Mouse (Mus musculus) cerebellum, postnatal 10 days (tissue): ENCODE measurements around the gene Actn2.

ENCODE experiments used
- DNase-seq, 2 experiments: peaks; one replicate each; pipeline ENCODE4 v3.0.0; 2021; ENCODE audit warnings: mixed read lengths in 2 of 2

Gene Actn2

DNA sequence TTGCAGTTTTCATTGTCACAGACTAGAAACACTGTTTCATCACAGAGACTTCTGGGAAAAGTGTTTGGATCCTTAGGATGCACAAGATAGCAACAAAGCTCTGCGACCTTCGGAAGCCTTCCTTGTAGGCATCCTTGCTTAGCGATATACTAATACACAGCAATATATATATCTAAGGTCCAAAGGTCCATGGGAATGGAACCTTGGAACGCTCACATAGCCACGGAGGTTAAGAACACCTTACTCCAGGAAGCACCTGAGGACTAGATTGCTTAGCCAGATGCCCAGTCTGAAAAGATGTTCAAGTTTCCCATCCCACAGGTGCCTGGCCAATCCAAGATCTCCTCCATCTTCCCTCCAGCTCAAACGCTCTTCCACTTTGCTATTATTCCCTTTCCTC, 26.4 kb downstream of the Actn2 start:
- DNase-seq: no peak

DNA sequence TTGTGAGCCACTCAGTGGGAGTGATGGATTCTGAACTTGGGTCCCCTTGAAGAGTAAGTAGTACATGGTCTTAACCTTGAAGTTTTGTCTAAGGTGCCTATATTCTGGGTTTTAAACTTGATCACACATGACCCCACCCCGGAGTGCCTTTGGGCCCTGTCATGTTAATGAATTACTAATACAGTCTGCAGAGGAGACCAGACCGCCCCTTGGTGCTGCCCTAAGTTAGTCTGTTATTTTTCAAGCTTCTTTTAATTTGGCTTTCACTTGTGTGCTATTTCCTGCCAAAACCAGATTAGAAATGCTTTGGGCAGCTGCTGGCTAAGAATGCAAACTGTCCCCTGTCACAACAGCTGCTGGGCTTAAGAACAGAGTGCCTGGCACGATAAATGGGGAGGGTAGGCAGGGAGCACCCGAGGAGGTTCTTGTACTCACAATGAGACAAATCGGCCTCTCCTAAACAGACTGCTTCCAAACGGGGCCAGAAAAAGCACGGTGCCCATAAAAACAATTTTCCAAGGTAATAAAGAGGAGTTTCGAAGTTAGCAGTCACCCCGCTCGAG, 28.5 kb downstream of the Actn2 start:
- peak; percentile 9 for DNase-seq

DNA sequence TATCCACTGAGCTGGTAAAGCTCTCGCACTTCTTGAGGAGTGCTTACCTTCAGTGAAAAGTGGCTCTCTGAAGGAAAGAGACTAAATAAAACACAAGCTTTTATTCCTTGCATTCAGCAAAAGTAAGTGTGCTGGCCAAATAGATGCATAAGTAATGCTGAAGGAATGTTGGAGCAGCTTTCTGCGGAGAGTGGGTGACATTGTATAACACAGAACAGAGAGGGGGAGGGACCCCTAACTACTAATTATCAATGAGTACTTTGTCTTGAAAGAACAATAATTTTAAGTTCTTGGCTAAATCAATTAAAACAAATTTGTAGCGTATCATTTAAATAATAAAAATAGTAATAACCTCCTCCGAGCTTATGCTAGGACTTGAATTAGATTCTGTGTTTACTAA, 29.2 kb downstream of the Actn2 start:
- DNase-seq: no peak

DNA sequence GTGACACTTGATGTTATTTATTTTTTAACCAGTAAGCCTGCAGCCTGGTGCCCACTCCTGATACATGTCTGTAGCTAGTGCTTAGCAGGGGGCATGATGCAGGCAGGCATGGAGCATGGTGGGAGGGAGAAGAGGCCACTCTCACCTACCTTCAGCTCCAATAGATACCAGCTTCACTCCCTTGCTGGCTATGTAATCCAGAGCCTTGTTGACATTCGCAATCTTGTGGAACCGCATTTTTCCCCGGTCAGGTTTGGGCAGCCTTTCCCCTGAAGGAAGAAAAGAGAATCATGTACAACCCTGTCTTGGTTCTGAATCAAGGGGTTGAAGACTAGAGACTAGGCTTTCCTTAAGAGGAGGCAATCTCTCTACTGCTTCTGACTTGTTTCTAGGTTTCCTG, 31.1 kb downstream of the Actn2 start:
- no peak for DNase-seq

DNA sequence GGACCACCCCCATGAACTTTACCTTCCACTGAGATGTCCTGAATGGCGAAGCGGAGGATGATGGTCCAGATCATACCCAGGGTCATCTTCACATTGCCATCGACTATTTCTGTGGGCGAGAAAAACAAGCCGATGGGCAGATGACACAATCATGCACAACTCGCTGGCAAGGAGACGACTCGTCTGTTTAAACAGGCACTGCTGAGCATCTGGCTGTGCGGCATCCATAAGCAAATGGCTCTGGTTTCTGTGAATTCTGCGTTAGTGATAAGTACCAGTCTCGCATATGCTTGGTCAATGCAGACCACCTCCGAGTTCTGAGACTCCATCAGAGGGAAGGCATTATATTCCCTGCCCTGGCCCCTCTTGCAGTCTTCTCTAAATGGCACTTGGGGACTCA, 31.7 kb downstream of the Actn2 start:
- DNase-seq: no peak

DNA sequence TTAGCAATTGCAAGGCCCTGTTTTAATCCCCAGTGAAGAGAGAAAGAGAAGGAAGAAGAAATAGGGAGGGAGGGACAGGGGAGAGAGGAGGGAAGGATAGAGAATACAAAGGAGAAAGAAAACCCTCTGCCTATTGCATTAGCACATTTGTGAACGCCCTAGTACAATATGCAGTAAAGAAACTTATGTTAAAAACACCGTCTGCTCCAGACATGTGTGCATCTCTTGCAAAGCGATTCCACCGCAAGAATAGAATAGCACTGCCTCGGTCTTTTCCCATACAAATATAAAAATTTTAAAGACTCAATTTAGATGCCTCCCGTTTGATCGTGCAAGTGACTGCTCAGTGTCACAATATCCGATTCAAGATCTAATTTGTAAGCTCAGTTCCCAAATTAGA, 32.1 kb downstream of the Actn2 start:
- DNase-seq: no peak

DNA sequence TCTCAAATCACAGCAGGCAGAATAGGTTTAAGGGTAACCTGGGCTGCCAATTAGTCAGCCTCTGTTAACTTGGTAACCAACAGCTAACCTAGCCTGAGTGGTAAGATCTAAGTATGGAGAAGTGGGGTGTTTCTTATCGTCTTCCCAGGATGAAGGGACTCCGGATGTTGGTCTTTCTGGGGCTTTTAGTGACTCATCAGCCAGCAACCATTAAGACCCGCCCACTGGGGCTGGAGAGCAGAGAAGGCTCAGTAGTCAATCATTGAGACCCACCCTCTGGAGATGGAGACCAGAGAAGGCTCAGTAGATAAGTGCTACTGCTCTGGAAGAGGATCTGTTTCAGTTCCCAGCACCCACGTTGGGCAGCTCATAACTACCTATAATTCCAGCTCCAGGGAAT, 33.3 kb downstream of the Actn2 start:
- no peak for DNase-seq

DNA sequence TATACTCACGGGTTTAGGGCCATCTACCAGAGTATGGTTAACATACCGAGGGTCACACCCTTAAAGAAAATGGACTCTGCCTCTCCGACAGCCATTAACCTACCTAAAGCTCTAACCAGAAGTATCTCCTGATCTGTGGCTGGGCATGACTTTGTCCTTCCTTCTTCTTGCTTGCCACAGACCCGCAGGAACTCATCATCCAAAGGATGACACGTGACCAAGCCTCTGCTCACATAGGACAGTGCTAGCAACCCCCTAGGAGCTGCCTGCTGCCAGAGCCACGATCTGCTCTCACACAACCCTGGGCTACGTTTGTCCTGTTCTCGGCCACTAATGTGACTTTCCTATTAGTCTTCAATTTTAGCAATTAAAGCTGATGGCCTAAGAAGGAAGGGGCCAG, 35.0 kb downstream of the Actn2 start:
- no peak for DNase-seq

DNA sequence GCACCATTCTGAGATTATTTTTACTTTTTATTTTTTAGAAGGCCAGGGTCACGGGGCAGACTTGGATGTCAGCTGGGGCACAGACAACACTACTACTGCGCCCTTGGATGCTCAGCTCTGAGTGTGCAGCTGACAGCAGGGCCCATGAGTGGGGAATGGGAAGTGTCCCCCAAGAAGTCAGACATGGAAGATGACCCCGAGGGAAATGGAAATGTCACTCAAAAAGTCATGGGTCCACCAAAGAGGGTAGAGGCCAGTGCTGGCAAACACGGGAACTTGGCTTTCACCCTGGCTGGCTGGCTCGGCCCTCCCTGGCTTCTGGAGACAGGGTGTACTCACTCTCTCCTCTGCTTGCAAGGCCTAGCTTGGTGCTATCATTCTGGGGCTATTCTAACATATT, 35.6 kb downstream of the Actn2 start:
- no peak for DNase-seq

DNA sequence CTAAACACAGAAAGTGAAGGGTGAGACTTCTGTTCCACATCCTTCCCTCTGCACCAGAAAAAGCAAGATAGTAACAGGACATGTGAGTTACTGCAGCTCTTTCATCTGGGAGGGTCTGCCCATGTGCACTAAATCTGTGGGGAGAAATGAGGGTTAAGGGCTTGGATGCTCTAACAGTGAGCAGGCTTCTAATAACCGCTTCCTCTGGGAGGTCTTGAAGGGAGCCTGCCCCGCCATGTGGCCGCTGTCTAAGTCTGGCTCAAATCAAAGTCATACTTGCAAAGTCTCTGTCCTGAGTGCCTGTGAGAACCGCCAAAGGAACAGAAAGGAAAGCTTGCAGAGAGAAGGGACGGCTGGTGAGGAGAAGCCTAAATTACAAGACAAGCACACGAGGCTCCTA, 42.8 kb downstream of the Actn2 start:
- no peak for DNase-seq

DNA sequence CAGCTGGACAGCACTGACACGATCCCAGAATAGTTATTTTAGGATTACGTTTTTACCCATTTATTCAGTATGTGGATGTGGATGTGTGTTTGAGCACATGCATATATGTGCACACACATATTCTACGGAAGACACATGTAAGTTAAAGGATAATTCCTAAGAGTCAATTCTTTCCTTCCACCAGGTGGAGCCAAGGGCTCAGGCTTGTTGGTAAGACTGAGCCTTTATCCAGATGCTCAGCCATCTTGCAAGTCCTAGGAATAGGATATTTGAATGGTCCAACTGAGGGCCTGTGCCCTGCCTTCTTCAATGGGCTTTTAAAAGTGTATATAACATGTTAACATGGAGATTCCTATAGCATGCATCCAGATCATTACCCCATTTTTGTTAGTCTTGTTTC, 43.9 kb downstream of the Actn2 start:
- DNase-seq: peak; percentile 34 to 50

DNA sequence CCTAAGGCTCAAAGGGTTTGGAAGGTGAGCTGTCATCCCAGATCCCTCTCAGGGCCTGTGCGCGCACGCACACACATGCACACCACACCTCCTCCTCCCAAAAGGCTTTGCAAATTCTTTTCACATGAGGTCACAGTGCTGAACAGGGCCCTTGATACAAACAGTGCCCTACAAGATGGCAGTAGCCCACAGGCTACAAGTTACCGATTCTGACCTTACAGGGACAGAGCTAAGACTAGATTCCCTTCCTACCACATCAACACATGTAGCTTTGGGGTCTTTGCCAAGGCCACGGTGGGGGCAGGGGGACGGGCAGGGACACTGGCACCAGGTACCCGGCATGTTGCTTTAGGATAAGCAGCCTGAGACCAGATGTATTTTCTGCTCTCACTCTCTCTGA, 46.8 kb downstream of the Actn2 start:
- peak; percentile 7 to 10 for DNase-seq

DNA sequence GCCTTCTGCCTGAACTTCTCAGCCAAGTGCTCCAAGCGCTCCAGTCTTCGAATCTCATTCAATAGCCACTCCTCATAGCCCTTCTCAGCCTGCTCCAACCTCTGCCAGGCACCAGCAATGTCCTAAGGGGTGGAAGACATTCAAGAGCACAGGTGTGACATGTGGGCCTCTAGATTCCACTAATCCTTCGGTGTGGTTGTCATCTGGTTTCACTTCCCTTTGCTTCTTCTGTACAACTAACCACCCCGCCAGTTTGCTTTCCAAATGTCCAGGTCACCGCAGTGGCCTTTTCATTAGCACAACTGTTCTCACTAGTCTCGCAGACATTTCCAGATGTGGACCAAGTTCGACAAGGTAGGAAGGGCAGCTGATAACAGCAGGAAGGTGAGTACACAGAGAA, 49.9 kb downstream of the Actn2 start:
- no peak for DNase-seq

DNA sequence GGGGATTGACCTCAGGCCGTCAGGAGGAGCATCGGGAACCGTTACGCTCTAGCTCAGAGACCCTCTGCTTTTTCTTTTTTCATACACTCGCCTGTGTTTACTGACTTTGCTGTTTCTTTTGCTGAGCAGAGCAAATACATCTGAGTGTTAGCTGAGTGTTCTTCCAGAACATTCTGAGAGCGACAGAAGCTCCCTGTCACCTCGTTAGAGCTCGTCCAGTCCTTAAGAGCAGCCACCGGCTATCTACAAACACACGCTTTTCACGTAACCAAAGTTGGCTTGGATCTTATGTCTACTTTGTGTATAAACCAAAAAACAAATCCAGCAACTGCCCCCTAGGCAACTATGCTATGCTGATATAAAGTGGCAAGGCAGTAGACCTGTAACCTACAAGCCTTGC, 56.0 kb downstream of the Actn2 start:
- no peak for DNase-seq

DNA sequence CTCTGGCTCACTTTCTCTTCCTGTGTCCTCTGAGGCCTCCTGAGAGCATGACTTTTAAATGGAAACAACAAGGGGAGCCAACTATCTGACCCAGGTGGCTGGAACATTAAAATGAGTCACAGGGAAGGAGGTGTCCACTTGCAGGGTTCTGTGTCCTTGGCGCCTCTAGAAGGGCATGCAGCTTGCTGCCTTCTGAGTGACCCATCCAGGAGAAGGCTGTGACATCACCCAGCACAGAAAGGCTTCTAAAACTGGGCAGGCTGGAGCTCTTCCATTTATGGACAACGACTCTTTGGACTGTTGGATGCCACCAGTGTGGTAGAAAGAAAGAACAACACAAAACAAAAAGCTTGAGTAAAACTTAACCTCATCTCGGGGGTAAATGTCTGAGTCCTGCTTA, 56.7 kb downstream of the Actn2 start:
- no peak for DNase-seq

DNA sequence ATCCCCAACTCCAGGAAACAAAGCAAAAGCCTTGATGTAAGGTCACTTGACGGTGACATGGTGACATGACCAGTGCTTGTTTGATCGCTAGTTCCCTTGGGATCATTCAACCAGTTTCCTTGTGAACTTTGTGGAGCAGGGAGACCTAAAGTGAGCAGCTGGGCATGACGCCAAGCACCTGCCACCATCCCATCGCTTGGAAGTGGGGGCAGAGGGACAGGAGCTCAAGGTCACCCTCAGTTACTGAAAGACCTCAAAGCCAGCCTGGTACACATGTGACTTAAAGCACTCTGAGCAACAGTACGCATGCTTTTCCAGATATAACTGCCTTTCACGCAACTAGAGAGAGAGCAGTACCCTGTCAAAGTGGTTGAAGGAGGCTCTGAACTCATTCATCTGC, 65.8 kb downstream of the Actn2 start:
- no peak for DNase-seq

DNA sequence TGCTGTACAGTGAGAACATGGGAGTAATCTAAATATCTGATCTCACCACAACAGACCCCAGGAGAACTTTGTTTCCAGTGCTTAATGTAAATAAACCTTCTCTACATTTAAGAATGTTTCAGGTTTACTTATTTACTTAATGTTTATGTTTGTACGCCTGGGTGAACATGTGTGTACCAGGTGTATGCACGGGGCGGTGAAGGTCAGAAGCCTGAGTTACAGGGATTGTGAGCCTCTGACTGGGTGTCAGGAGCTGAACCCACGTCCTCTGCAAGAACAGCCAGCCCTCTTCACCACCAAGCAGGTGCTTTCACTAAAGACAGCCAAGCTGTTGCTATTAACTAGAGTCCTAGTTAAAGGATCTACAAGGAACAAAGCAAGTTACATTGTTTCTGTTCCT, 66.3 kb downstream of the Actn2 start:
- no peak for DNase-seq

DNA sequence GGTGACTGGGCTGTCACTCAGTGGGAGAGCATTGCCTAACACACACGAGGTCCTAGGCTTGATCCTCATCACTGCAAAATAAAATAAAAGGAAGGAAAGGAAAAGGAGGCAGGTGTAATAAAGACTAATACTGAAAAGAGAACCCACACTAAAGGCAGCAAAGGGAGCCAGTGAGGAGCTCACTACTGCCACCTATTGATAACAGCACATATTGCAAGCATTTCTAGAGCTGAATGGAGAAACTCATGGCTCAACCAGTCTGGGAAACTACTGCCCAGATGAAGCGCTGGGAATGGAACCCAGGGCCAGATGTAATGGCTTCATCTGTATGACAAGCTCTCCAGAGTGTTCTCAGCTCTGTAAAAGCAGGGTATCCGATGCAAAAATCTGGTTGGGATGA, 67.6 kb downstream of the Actn2 start:
- DNase-seq: peak; percentile 48 to 69

DNA sequence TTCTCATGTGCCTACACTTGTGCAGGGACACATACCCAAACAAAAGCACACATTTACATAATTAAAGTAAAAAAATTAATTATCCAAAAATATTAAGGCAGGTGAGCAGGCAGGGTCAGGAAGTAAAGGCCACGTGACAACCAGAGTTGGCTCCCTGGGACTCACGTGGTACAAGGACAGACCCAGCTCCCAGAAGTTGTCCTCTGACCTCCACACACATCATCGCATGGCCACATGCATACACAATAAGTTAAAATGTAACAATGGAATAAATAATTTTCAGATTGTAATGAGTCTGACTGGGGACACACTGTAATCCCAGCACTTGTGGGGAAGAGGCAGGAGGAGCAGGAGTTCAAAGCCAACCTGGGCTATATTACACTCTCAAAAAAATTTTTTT, 72.6 kb downstream of the Actn2 start:
- no peak for DNase-seq

DNA sequence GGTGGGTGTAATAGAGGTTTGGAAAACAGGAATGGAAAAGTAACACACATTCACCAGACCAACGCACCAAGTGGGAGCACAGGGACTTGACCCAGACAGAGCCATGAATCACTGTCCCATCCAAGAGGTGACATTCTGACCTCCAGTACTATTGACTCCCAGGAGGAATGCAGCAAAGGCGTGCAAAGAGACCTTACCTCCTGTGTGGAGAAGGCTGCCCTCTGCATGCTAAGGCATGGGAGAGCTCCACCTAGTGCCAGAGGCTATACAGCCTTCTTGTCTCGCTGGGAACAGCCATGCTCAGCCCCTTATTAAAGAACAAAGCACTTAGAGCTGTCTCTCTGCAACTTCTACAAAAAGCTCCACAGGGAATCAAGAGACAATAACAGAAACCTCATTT, 73.5 kb downstream of the Actn2 start:
- no peak for DNase-seq

DNA sequence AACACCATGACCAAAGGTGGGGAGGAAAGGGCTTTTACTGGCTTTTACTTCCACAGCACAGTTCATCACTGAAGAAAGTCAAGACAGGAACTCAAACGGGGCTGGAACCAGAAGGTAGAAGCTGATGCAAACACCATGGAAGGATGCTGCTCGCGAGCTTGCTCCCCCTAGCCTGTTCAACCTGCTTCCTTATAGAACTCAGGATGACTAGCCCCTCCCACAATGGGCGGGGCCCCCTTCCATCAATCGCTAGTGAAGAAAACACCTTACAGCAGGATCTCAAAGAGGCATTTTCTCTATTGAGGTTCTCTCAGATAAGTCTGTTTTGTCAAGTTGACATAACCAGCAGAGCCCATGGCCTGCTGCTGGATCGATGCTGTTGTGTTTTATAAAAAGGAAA, 76.6 kb downstream of the Actn2 start:
- no peak for DNase-seq

DNA sequence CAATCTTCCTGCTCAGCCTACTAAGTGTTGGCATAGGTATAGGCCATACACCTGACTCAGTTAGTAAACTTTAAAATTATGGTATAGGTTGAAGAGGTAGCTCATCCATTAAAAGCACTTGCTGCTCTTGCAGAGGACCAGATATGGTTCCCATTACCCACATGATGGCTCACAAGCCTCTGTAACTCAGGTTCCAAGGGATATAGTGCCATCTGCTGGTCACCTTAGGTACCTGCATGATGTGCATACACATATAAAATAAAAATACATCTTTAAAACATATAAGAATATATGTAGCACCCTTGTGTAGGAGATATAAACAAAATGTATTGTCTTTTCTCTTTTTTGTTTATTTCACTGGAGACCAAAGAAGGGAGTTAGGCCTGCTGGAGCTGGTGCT, 79.1 kb downstream of the Actn2 start:
- no peak for DNase-seq

DNA sequence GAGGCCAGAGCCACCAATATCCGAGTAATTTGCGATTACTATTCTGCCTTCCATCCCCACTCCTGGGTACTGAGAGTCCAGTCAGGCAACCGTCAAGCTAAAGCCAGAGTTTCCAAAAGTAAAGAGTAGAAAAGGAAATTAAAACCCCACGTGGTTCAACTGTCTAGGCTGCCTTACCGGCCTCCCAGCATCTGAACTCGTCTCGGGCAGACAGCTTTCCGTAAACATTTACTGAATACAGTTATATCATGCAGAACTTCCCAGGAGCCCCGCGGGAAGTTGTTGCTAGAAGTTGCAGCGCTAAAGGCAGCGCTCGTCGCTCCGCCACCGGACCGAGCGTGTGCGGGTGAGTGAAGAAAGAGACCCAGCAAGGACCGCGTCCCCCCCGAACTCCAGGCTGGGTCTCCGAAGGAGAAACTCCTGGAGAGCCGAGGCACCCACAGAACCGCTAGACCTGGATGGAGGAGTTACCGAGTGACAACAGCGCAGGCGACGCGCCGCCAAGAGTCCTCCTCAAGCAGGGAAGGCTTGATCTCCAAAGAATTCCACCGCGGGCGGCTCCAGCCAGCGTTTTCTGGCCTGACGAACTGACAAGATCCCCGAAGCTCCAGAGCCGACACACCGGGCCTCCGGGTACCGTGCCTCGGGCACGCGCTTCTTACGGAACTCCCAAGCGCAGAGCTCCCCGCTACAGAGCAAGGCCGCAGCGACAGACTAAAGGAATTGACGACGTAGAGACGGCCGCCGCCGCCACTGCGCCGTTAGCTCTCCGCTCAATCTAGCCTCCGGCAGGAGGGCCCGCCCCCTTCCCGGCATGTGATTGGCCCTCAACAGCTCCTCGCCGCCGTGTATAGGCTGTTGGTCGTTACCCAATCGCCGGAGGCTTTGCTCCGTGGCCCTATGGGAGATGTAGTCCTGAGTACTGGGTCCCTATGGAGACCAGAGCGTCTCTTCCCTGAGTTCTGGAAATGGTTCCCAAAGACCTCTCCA, 82.9 kb downstream of the Actn2 start, which contains the start of gene Mtr:
Gene Mtr, minus strand, starts transcription at position 723 of the 990 bp plus-strand sequence.
- peak; percentile 98 to 99 for DNase-seq

DNA sequence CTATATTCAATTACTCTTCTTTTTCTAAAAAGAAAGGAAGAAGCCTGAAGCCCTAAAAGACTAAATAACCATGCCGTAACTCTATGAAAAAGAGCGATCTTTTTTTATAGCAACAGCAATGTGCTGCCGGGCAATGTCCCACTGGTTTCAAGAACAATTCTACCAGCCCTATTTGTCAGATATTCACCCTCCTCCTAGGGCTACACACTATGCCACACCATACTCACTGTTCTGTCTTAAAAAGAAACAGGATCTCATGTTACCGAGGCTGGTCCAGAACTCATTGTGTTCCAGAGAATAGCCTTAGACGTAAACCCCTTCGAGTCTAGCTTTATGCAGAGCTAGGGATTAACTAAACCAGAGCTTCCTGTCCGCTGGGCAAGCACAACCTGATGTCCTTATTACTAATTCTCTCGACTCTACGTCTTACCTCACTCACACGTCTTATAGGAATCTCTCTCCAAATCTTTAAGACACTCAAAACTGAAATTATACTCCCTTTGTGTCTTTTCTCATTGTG, 83.6 kb downstream of the Actn2 start:
- DNase-seq: peak in 1 of 2 experiments; percentile 10
